Mouse (Mus musculus): ENCODE measurements around the gene Gm21778. TPM values are rescaled to one million over a fixed set of nuclear protein-coding genes. Genes with fewer than 3 reads are reported as not detected.

Gene Gm21778
- not detected for polyA plus RNA-seq (2014; fragmentation: Illumina TruSeq; extraction: RNeasy Lipid Tissue Mini Kit (QIAGEN cat#74804); ENCODE audit: low read depth, low replicate concordance)

DNA sequence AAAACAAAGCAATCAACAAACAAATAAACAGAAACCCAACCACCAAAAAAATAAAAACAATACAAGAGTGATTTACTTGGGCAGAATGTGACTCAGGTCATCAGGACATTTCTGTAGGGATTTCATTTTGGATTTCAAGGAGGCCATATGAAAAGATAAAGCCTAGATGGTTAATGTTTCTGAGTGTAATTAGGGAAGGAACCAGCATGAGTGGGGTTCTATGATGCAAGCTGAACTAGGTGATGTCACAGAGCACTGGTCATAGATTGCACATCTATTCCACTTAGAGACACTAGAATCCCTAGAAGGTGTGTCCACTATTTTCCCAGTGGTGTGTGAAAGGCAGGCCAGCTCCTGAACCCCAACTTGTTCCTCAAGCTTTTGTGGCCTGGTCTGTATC, at the start of gene Gm21778:
TSS of gene Gm21778 (plus strand) at position 301 of the 400 bp plus-strand sequence.

Other genes starting within 250 kb of the Gm21778 start
- gene Gm20914, start 216.5 kb upstream of the Gm21778 start, polyA plus RNA-seq (2014; fragmentation: Illumina TruSeq; extraction: RNeasy Lipid Tissue Mini Kit (QIAGEN cat#74804); ENCODE audit: low read depth, low replicate concordance) = not detected
- not detected for gene Gm28171, start 149.1 kb upstream of the Gm21778 start, polyA plus RNA-seq (2014; fragmentation: Illumina TruSeq; extraction: RNeasy Lipid Tissue Mini Kit (QIAGEN cat#74804); ENCODE audit: low read depth, low replicate concordance)

All from adipose tissue, adult 10 weeks (tissue).